Mouse (Mus musculus): ENCODE measurements around the gene Mfng. TPM values are rescaled to one million over a fixed set of nuclear protein-coding genes. Genes with fewer than 3 reads are reported as not detected.

Gene Mfng
- polyA plus RNA-seq, 1 experiment from 2014 or later: 12.4 TPM

DNA sequence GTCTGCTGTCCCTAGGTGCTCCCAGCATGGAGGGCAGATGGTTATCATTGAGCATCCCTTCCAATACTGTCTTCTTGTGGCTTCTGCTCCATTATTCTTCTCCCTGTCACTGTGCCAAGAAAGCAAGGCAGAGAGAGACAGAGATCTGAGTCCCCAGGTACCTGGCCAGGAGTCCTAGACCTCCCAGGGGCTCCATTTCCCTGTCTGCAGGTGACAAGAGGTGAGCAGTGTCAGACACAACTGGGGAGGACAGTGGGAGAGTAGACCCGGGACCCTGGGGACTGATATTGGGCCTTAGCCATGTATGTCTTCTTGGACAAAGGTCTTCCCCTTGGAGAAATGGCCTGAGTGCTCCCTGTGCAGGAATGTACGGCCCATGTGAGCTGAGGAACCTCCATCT lies 32.1 kb upstream of the Mfng start:
- Histone ChIP-seq H3K9ac (ENCODE audit: low read depth, low read length) (no peak overlapping the region), H3K4me2 (no peak overlapping the region), H3K4me3 (ENCODE audit: low read depth, low read length) (no peak overlapping the region), H3K9me3 (ENCODE audit: control insufficient read depth, low read length) (no peaks in the 10 kb centered on the region), H3K27me3 (replicated peaks; ENCODE audit: control insufficient read depth, insufficient read depth, low read length) (peaks cover 39% of the 10 kb centered on the region), H3K4me1 (replicated peaks; ENCODE audit: control insufficient read depth, insufficient read depth, low read length) (peaks cover 13% of the 10 kb centered on the region), H3K27ac (ENCODE audit: low read depth, low read length) (no peak overlapping the region), H3K36me3 (ENCODE audit: control insufficient read depth, insufficient read depth, low read length) (no peaks in the 10 kb centered on the region)
- 67% methylated on average over 2 of the region's 2 CpGs for WGBS
- DNase-seq (ENCODE audit: low spot score) (no peak), ATAC-seq (replicated peaks; ENCODE audit: low FRiP score) (no peak)

DNA sequence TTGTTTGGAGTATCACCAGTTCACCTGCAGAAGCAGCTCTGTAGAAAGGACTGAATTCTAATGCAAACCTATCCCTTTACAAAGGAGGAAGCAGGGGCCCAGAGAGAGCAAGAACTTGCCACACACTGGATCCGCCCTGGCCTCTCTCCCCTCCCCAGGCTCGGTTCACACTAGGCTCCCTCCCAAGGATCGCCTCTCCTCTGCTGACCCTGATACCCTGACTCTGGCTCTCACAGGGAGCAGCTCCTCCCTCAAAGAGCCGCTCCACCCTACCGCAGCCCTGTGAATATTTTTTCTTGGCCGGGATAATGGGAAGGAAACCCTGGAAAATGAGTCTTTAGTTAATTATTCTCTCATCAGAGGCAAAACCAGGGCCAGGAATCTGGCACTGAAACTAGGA lies 31.1 kb upstream of the Mfng start:
- Histone ChIP-seq H3K36me3 (ENCODE audit: control insufficient read depth, insufficient read depth, low read length) (no peaks in the 10 kb centered on the region), H3K4me3 (ENCODE audit: low read depth, low read length) (no peak overlapping the region), H3K27ac (ENCODE audit: low read depth, low read length) (no peak overlapping the region), H3K27me3 (replicated peaks; ENCODE audit: control insufficient read depth, insufficient read depth, low read length) (peaks cover 39% of the 10 kb centered on the region), H3K9me3 (ENCODE audit: control insufficient read depth, low read length) (no peaks in the 10 kb centered on the region), H3K4me1 (replicated peaks; ENCODE audit: control insufficient read depth, insufficient read depth, low read length) (peaks cover 13% of the 10 kb centered on the region), H3K9ac (ENCODE audit: low read depth, low read length) (no peak overlapping the region), H3K4me2 (no peak overlapping the region)
- DNase-seq (ENCODE audit: low spot score) (no peak), ATAC-seq (replicated peaks; ENCODE audit: low FRiP score) (no peak)
- 15% methylated on average over 6 of the region's 6 CpGs for WGBS

- Histone ChIP-seq H3K9ac (ENCODE audit: low read depth, low read length) (no peak overlapping the region), H3K27ac (ENCODE audit: low read depth, low read length) (no peak overlapping the region), H3K4me1 (replicated peaks; ENCODE audit: control insufficient read depth, insufficient read depth, low read length) (peaks cover 13% of the 10 kb centered on the region), H3K9me3 (ENCODE audit: control insufficient read depth, low read length) (no peaks in the 10 kb centered on the region), H3K4me3 (ENCODE audit: low read depth, low read length) (no peak overlapping the region; the same call in 1 of the 2 replicates), H3K4me2 (peak overlapping the region; percentile 86), H3K27me3 (replicated peaks; ENCODE audit: control insufficient read depth, insufficient read depth, low read length) (peaks cover 39% of the 10 kb centered on the region), H3K36me3 (ENCODE audit: control insufficient read depth, insufficient read depth, low read length) (no peaks in the 10 kb centered on the region)
- DNase-seq (ENCODE audit: low spot score) (no peak), ATAC-seq (replicated peaks; ENCODE audit: low FRiP score) (no peak)
- 10% methylated on average over 8 of the region's 8 CpGs for WGBS
Observed at GRCm38 (mm10) chr15:78803499-78803900, 30.2 kb upstream of the Mfng start.

DNA sequence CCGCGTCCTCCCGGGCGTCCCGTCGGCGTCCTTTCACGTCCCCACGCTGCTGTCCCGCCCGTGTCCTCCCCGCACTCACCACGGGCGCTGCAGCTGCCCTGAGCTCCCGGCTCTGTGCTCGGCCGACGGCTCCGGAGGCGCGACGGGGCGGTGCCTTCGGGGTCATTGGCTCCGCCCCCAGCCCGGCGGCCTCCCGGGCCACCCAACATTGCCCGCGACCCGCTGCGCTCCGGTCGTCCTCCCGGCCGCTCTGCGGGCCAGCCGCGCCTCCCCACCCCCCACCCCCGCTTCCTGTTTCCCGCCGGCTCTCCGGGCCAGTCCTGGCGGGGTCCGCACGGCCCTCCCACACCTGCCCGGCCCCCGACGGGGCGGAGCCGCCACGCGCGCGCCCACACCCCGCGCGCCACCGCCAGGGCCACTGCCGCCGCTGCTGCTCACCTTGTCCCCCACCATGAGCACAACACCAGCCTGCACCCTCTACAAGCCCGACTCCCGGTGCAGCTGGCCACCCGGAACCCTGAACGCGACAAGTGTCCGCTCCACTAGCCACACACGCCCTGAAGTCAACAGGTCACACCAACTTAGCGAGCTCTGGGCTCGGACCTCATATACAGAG lies 29.6 kb upstream of the Mfng start, which contains the start of gene Card10:
Gene Card10 (minus strand): TSS at position 267 of the 616 bp plus-strand sequence.
- Histone ChIP-seq H3K4me3 (ENCODE audit: low read depth, low read length) (peak within 1 kb of the TSS; percentile 61), H3K36me3 (ENCODE audit: control insufficient read depth, insufficient read depth, low read length) (no peaks in the 10 kb centered on the region), H3K4me2 (peak within 1 kb of the TSS; percentile 86), H3K27me3 (replicated peaks; ENCODE audit: control insufficient read depth, insufficient read depth, low read length) (peaks cover 39% of the 10 kb centered on the region), H3K9ac (ENCODE audit: low read depth, low read length) (peak within 1 kb of the TSS; percentile 42), H3K27ac (ENCODE audit: low read depth, low read length) (no peak within 1 kb of the TSS), H3K9me3 (ENCODE audit: control insufficient read depth, low read length) (no peaks in the 10 kb centered on the region), H3K4me1 (replicated peaks; ENCODE audit: control insufficient read depth, insufficient read depth, low read length) (peaks cover 13% of the 10 kb centered on the region)
- 2% methylated on average over 70 of the region's 70 CpGs for WGBS
- DNase-seq (ENCODE audit: low spot score) (peak; percentile 55), ATAC-seq (replicated peaks; ENCODE audit: low FRiP score) (peak; percentile 60)

- ATAC-seq (replicated peaks; ENCODE audit: low FRiP score): no peak
Observed at GRCm38 (mm10) chr15:78801971-78802741, 28.9 kb upstream of the Mfng start.

GRCm38 (mm10) chr15:78801571-78801970 lies 28.3 kb upstream of the Mfng start:
- H3K36me3 ChIP-seq (ENCODE audit: control insufficient read depth, insufficient read depth, low read length): no peaks in the 10 kb centered on the region
- no peak for DNase-seq (ENCODE audit: low spot score)
- H3K4me1 ChIP-seq (replicated peaks; ENCODE audit: control insufficient read depth, insufficient read depth, low read length): peaks cover 13% of the 10 kb centered on the region
- no peak for ATAC-seq (replicated peaks; ENCODE audit: low FRiP score)
- WGBS: 82% methylated on average over 9 of the region's 9 CpGs
- no peaks in the 10 kb centered on the region for H3K9me3 ChIP-seq (ENCODE audit: control insufficient read depth, low read length)
- peak overlapping the region; percentile 61 for H3K4me3 ChIP-seq (ENCODE audit: low read depth, low read length)
- H3K27me3 ChIP-seq (replicated peaks; ENCODE audit: control insufficient read depth, insufficient read depth, low read length): peaks cover 39% of the 10 kb centered on the region
- no peak overlapping the region for H3K9ac ChIP-seq (ENCODE audit: low read depth, low read length)
- H3K27ac ChIP-seq (ENCODE audit: low read depth, low read length): no peak overlapping the region
- H3K4me2 ChIP-seq: peak overlapping the region; percentile 86

More at GRCm38 (mm10) chr15:78801971-78802741, 28.9 kb upstream of the Mfng start:
- no peaks in the 10 kb centered on the region for H3K9me3 ChIP-seq (ENCODE audit: control insufficient read depth, low read length)
- H3K27ac ChIP-seq (ENCODE audit: low read depth, low read length): no peak overlapping the region
- H3K4me3 ChIP-seq (ENCODE audit: low read depth, low read length): peak overlapping the region; percentile 61
- peaks cover 13% of the 10 kb centered on the region for H3K4me1 ChIP-seq (replicated peaks; ENCODE audit: control insufficient read depth, insufficient read depth, low read length)
- H3K4me2 ChIP-seq: peak overlapping the region; percentile 86
- no peak for DNase-seq (ENCODE audit: low spot score)
- H3K9ac ChIP-seq (ENCODE audit: low read depth, low read length): peak overlapping the region; percentile 42
- peaks cover 39% of the 10 kb centered on the region for H3K27me3 ChIP-seq (replicated peaks; ENCODE audit: control insufficient read depth, insufficient read depth, low read length)
- 7% methylated on average over 63 of the region's 67 CpGs for WGBS
- no peaks in the 10 kb centered on the region for H3K36me3 ChIP-seq (ENCODE audit: control insufficient read depth, insufficient read depth, low read length)

GRCm38 (mm10) chr15:78799029-78799428 lies 25.8 kb upstream of the Mfng start:
- Histone ChIP-seq H3K27ac (ENCODE audit: low read depth, low read length) (no peak overlapping the region), H3K4me3 (ENCODE audit: low read depth, low read length) (no peak overlapping the region), H3K27me3 (replicated peaks; ENCODE audit: control insufficient read depth, insufficient read depth, low read length) (peaks cover 28% of the 10 kb centered on the region), H3K4me2 (no peak overlapping the region), H3K4me1 (replicated peaks; ENCODE audit: control insufficient read depth, insufficient read depth, low read length) (peaks cover 9% of the 10 kb centered on the region), H3K9ac (ENCODE audit: low read depth, low read length) (no peak overlapping the region), H3K9me3 (ENCODE audit: control insufficient read depth, low read length) (no peaks in the 10 kb centered on the region), H3K36me3 (ENCODE audit: control insufficient read depth, insufficient read depth, low read length) (no peaks in the 10 kb centered on the region)
- ATAC-seq (replicated peaks; ENCODE audit: low FRiP score): no peak
- WGBS: 84% methylated on average over 21 of the region's 21 CpGs
- DNase-seq (ENCODE audit: low spot score): no peak

- Histone ChIP-seq H3K27ac (ENCODE audit: low read depth, low read length) (no peak overlapping the region), H3K9ac (ENCODE audit: low read depth, low read length) (no peak overlapping the region), H3K4me2 (no peak overlapping the region), H3K4me3 (ENCODE audit: low read depth, low read length) (no peak overlapping the region), H3K9me3 (ENCODE audit: control insufficient read depth, low read length) (no peaks in the 10 kb centered on the region), H3K36me3 (ENCODE audit: control insufficient read depth, insufficient read depth, low read length) (no peaks in the 10 kb centered on the region), H3K4me1 (replicated peaks; ENCODE audit: control insufficient read depth, insufficient read depth, low read length) (no peaks in the 10 kb centered on the region), H3K27me3 (replicated peaks; ENCODE audit: control insufficient read depth, insufficient read depth, low read length) (peaks cover 8% of the 10 kb centered on the region)
- no peak for ATAC-seq (replicated peaks; ENCODE audit: low FRiP score)
- DNase-seq (ENCODE audit: low spot score): no peak
- 86% methylated on average over 8 of the region's 8 CpGs for WGBS
Observed at GRCm38 (mm10) chr15:78797060-78797329, 23.7 kb upstream of the Mfng start.
